Mouse (Mus musculus): ENCODE measurements around the gene Osbpl8. TPM values are rescaled to one million over a fixed set of nuclear protein-coding genes. Genes with fewer than 3 reads are reported as not detected.
A peak's percentile ranks its signal among the peaks of the same experiment; 100 is the strongest.

Osbpl8 gene
- polyA plus RNA-seq, 1 experiment from 2014 or later, result 10.5 TPM

DNA sequence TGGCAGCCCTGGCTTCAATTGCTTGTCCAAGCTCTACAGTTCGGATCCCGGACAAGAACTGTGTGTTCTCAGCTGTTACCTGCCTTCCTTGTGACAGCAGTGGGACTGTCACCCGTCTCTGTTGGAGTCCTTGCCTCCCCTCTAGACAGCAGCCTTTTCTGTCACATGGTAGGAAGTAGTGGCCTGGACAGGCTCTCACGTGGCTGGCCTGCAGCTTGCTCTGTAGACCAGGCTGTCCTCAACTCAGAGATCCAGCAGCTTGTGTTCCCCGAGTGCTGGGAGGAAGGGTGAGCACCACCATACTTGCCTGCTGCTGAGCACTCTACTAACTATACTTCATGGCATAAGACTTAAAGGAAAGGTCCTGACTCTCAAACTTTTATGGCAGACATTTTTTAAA lies 87.1 kb downstream of the Osbpl8 start:
- H3K36me3 ChIP-seq, result 0 out of 2 replicates have a peak, but pooled peaks cover 3% of the 10 kb centered on the region
- H3K9me3 ChIP-seq, result no peaks in the 10 kb centered on the region
- no peaks in the 10 kb centered on the region for H3K4me1 ChIP-seq
- no peak overlapping the region for H3K27ac ChIP-seq
- no peak overlapping the region for H3K4me3 ChIP-seq
- no peaks in the 10 kb centered on the region for H3K27me3 ChIP-seq
- no peak overlapping the region for H3K9ac ChIP-seq
- ATAC-seq (ENCODE audit: borderline replicate concordance, extremely low read depth, low FRiP score, low TSS enrichment), result no peak
- 57% methylated on average over 5 of the region's 5 CpGs for WGBS
- H3K4me2 ChIP-seq, result no peak overlapping the region

DNA sequence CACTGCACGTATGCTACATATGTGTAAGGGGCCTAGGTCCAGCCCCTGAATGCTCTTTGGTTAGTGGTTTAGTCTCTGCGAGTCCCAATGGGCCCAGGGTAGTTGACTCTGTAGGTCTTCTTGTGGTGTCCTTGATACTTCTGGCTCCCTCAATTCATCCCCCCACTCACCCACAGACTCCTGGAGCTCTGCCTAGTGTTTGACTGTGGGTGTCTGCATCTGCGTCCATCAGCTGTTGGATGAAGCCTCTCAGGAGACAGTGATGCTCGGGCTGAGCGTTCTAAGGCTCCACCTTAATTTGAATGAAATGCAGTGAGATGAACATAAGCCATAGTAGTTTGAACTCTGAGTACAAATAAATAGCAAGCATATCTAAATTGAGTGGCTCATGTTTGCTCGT lies 90.7 kb downstream of the Osbpl8 start:
- Histone ChIP-seq H3K4me1 (no peaks in the 10 kb centered on the region), H3K9ac (no peak overlapping the region), H3K4me2 (no peak overlapping the region), H3K27me3 (no peaks in the 10 kb centered on the region), H3K9me3 (no peaks in the 10 kb centered on the region), H3K27ac (no peak overlapping the region), H3K36me3 (0 out of 2 replicates have a peak, but pooled peaks cover 3% of the 10 kb centered on the region), H3K4me3 (no peak overlapping the region)
- WGBS, result 91% methylated on average over 6 of the region's 6 CpGs
- ATAC-seq (ENCODE audit: borderline replicate concordance, extremely low read depth, low FRiP score, low TSS enrichment), result no peak

DNA sequence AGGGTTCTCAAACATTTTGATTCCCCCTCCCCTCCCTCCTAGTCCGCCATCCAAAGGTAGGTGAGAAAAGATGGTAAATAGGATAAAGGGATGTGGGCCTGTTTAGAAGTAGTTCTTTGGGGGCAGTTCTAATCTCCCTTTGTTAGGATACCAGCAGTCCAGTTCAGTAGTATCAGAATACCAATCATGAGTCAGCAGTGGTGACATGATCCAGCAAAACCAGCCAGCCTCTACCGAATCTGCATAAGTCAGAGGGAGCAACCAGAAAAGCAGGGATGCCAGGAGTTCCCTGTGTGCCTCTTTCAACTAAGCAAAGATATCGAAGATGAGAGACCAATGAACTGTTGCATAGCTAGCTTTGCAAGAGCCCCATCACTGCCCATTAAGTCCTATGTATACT lies 91.6 kb downstream of the Osbpl8 start:
- H3K4me3 ChIP-seq, result no peak overlapping the region
- WGBS, result 90% methylated on average over 3 of the region's 3 CpGs

DNA sequence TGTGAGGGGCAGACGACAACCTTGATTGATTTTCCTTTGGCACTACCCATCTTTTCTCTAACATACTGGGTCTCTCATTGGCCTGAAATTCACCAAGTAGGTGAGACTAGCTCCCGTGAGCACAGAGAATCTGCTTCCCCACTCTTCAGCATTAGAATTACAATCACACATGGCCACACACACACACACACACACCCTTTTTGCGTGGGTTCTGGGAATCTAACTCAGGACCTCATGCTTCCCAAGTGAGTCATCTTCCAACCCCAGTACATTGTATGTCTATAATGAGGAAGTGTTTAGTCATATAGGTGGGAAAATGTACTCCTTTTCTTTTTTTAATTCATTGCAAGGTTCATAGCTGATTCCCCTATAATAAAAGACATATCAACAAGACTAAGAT lies 92.8 kb downstream of the Osbpl8 start:
- Histone ChIP-seq H3K9me3 (no peaks in the 10 kb centered on the region), H3K27me3 (no peaks in the 10 kb centered on the region), H3K9ac (no peak overlapping the region), H3K4me2 (no peak overlapping the region), H3K4me1 (no peaks in the 10 kb centered on the region), H3K36me3 (0 out of 2 replicates have a peak, but pooled peaks cover 3% of the 10 kb centered on the region), H3K4me3 (no peak overlapping the region), H3K27ac (no peak overlapping the region)
- no peak for ATAC-seq (ENCODE audit: borderline replicate concordance, extremely low read depth, low FRiP score, low TSS enrichment)
- 86% methylated on average over 3 of the region's 3 CpGs for WGBS

More for the DNA sequence above, 91.6 kb downstream of the Osbpl8 start:
- no peak for ATAC-seq (ENCODE audit: borderline replicate concordance, extremely low read depth, low FRiP score, low TSS enrichment)
- Histone ChIP-seq H3K36me3 (0 out of 2 replicates have a peak, but pooled peaks cover 3% of the 10 kb centered on the region), H3K9ac (no peak overlapping the region), H3K4me1 (no peaks in the 10 kb centered on the region), H3K27me3 (no peaks in the 10 kb centered on the region), H3K27ac (no peak overlapping the region), H3K9me3 (no peaks in the 10 kb centered on the region), H3K4me2 (no peak overlapping the region)

DNA sequence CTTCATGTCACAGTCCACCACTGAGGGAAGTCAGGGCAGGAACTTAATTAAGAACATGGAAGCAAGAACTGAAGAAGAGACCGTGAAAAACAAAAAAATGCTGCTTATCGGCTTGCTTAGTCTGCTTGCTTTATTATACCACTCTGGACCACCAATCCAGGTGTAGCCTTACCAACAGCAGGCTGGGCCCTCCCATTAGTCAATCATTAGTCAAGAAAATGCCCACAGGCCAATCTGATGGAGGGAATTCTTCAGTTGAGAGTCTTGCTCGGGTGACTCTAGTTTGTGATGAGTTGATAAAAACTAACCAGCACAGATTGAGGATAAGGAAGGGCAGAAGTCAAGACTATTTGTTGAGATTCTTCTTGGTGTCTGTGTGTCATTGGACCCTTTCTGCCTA lies 93.7 kb downstream of the Osbpl8 start:
- no peak for ATAC-seq (ENCODE audit: borderline replicate concordance, extremely low read depth, low FRiP score, low TSS enrichment)
- no peaks in the 10 kb centered on the region for H3K4me1 ChIP-seq
- WGBS, result 81% methylated on average over 3 of the region's 3 CpGs
- H3K27me3 ChIP-seq, result no peaks in the 10 kb centered on the region
- no peak overlapping the region for H3K27ac ChIP-seq
- H3K36me3 ChIP-seq, result 0 out of 2 replicates have a peak, but pooled peaks cover 3% of the 10 kb centered on the region
- no peaks in the 10 kb centered on the region for H3K9me3 ChIP-seq
- no peak overlapping the region for H3K4me3 ChIP-seq
- no peak overlapping the region for H3K9ac ChIP-seq
- H3K4me2 ChIP-seq, result no peak overlapping the region

DNA sequence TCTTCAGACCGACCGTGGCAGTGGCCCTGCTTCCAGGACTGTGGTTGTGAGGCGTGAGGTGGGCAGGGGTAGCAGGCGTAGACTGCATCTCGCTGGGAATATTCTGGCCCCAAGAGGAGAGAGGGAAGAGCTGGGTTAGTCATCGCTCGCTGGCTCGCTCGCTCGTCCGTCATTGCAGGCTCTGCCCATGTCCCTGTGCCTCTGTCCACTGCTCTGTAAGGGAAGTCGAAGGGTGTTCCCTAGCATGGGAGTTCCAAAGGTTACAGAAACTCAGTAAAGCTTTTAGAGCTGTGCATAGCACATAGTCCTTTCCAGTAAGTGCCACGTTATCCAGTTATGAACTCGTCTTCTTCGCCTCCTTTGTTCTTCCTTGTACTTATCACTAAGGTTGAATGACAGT lies 107.1 kb downstream of the Osbpl8 start:
- H3K36me3 ChIP-seq, result peaks cover 18% of the 10 kb centered on the region; the same call in 1 of the 2 replicates
- ATAC-seq (ENCODE audit: borderline replicate concordance, extremely low read depth, low FRiP score, low TSS enrichment), result no peak
- H3K9ac ChIP-seq, result no peak overlapping the region
- 56% methylated on average over 15 of the region's 15 CpGs for WGBS
- no peaks in the 10 kb centered on the region for H3K9me3 ChIP-seq
- no peaks in the 10 kb centered on the region for H3K4me1 ChIP-seq
- no peaks in the 10 kb centered on the region for H3K27me3 ChIP-seq
- no peak overlapping the region for H3K4me3 ChIP-seq
- no peak overlapping the region for H3K4me2 ChIP-seq
- no peak overlapping the region for H3K27ac ChIP-seq

DNA sequence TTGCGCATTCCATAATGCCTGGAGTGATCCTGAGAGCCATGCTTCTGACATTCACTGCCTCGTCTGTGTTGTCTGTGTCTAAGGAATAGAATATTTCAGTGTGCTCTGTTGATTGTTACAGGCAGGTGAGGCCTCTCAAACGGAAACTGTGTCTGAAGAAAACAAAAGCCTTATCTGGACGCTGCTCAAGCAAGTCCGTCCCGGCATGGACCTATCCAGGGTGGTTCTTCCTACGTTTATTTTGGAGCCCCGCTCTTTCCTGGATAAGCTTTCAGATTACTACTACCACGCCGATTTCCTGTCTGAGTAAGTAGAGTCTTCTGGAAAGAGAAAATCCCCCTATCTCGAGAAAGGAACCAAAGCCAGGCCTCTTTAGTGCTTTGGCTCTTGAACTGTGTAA lies 108.4 kb downstream of the Osbpl8 start:
- no peak for ATAC-seq (ENCODE audit: borderline replicate concordance, extremely low read depth, low FRiP score, low TSS enrichment)
- H3K4me1 ChIP-seq, result no peaks in the 10 kb centered on the region
- WGBS, result 66% methylated on average over 11 of the region's 11 CpGs
- no peak overlapping the region for H3K9ac ChIP-seq
- 0 out of 2 replicates have a peak overlapping the region, but pooled peaks have one; percentile 13 for H3K27ac ChIP-seq
- H3K9me3 ChIP-seq, result no peaks in the 10 kb centered on the region
- H3K27me3 ChIP-seq, result no peaks in the 10 kb centered on the region
- no peak overlapping the region for H3K4me3 ChIP-seq
- peaks cover 21% of the 10 kb centered on the region; the same call in 1 of the 2 replicates for H3K36me3 ChIP-seq
- H3K4me2 ChIP-seq, result no peak overlapping the region

DNA sequence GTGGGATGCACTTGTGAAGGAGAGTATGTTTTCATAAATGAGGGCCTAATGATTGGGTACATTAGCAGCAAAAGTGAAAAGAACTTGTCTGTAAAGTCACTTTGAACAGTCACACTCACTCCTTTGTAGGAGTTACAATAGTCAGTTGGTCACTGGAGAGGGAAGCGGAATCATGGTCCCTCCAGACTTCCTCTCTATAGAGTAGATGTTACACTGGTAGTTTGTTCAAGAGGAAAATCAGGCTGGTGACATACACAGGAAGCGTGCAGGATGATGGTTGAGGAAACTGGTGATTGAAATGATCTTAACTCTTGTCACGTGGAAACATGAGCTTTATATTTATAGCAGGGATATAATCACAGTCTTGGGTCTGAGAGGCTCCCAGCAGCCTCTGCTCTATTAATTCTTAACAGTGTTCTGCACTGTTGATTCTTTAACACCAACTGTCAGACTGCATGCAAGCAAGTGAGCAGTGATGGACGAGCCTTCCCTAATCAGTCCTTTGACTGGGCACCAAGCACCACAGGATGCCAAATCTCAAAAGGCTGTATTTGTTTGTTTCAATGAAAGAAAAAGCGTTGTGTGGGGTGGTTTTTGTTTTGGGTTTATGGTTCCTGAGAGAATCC lies 109.0 kb downstream of the Osbpl8 start:
- H3K4me1 ChIP-seq, result no peaks in the 10 kb centered on the region
- H3K9ac ChIP-seq, result no peak overlapping the region
- 68% methylated on average over 5 of the region's 5 CpGs for WGBS
- peak; percentile 35; the same call in 1 of the 2 replicates for ATAC-seq (ENCODE audit: borderline replicate concordance, extremely low read depth, low FRiP score, low TSS enrichment)
- H3K4me2 ChIP-seq, result no peak overlapping the region
- peaks cover 21% of the 10 kb centered on the region; the same call in 1 of the 2 replicates for H3K36me3 ChIP-seq
- no peak overlapping the region for H3K4me3 ChIP-seq
- H3K27ac ChIP-seq, result 0 out of 2 replicates have a peak overlapping the region, but pooled peaks have one; percentile 13
- no peaks in the 10 kb centered on the region for H3K27me3 ChIP-seq
- H3K9me3 ChIP-seq, result no peaks in the 10 kb centered on the region

DNA sequence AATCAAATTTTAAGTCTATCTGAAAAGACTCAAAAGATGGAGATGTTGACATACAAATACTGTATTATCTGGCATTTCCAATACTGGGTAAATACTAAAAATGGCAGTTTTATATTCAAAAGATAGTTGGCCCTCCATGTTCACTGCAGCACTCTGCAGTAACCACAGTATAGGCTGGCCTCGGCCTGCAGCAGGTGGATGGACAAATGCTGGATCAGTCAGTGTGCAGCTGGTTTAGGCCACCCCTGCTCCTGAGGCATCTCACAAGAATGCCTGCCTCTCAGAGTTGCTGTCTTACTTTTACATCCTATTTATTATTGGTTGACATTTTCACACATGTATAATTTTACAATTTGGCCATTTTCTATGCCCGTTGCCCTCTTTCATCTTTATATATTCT lies 111.3 kb downstream of the Osbpl8 start:
- Histone ChIP-seq H3K9me3 (no peaks in the 10 kb centered on the region), H3K4me1 (no peaks in the 10 kb centered on the region), H3K27ac (no peak overlapping the region), H3K36me3 (peaks cover 20% of the 10 kb centered on the region; the same call in 1 of the 2 replicates), H3K9ac (no peak overlapping the region), H3K4me3 (no peak overlapping the region), H3K27me3 (no peaks in the 10 kb centered on the region), H3K4me2 (no peak overlapping the region)
- no peak for ATAC-seq (ENCODE audit: borderline replicate concordance, extremely low read depth, low FRiP score, low TSS enrichment)
- WGBS, result 85% methylated on average over 2 of the region's 2 CpGs

DNA sequence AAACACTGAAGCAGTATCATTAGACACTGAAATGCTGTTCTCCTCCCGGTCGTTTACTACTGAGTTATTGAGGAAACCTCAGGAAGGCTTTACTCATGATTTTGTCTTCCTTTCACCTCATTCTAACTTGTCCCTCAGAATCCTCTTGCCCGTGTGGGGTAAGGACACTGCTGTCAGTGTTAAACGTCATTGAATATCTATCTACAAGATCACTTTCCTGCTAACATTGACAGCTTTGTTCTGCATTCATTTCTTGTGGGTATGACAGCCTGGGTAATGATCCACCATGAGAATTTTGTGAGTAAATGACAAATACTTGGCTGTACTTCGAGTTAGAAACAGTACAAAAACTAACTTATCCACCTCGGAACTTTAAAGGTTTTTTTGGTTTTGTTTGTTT lies 133.1 kb downstream of the Osbpl8 start:
- WGBS, result 34% methylated on average over 6 of the region's 6 CpGs
- peak overlapping the region; percentile 68 for H3K4me2 ChIP-seq
- H3K27me3 ChIP-seq, result no peaks in the 10 kb centered on the region
- no peaks in the 10 kb centered on the region for H3K9me3 ChIP-seq
- no peak overlapping the region for H3K9ac ChIP-seq
- peaks cover 10% of the 10 kb centered on the region; the same call in 1 of the 2 replicates for H3K4me1 ChIP-seq
- H3K36me3 ChIP-seq, result no peaks in the 10 kb centered on the region
- H3K4me3 ChIP-seq, result peak overlapping the region; percentile 87; the same call in 1 of the 2 replicates
- no peak for ATAC-seq (ENCODE audit: borderline replicate concordance, extremely low read depth, low FRiP score, low TSS enrichment)
- peak overlapping the region; percentile 73; the same call in 1 of the 2 replicates for H3K27ac ChIP-seq

DNA sequence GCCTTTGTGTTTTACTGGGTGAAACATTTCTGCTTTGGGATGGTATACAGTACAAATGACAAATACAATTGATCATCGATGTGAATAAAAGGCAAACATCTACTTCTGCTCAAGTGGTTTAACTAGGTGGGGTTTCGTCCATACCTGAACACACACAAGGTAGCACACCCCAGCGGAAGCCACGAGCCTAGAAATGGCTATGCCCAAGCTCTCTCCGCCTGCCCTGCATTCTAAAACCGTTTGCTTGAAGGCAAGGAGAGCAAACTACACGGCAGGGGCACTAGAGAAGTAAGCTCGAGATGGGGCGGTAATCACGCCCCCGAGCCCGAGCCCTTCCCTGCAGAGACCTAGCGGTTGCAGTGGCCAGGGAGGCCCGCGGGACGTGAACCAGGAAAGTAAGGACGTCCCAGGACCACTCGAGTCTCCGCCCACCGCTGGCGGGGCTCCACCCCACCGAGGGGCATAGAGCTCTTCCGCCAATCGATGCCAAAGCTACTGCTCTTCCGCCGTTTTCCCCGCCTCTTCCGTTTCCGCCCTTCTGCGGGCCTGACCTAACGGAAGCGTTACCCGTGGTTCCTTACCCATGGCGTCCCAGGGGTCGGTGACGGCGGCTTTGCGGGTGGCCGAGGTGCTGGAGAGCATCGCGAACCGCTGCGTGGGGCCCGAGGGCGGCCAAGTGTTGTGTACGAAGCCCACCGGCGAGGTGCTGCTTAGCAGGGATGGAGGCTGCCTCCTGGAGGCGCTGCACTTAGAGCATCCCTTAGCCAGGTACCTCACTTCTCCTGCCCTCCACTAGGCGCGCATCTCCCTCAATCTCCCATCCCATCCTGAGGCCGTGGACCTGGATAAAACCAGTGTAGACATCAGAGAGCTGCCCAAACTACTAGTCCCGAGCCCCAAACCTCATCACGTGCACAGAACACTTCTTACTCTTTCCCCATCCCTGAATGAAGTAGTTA lies 133.9 kb downstream of the Osbpl8 start, which contains the start of gene Bbs10:
Gene Bbs10 (plus strand): TSS at position 540 of the 959 bp plus-strand sequence.
- Histone ChIP-seq H3K9ac (peak within 1 kb of the TSS; percentile 56), H3K4me1 (peaks cover 10% of the 10 kb centered on the region; the same call in 1 of the 2 replicates), H3K4me3 (peak within 1 kb of the TSS; percentile 87), H3K9me3 (no peaks in the 10 kb centered on the region), H3K27ac (peak within 1 kb of the TSS; percentile 87), H3K36me3 (no peaks in the 10 kb centered on the region), H3K27me3 (no peaks in the 10 kb centered on the region), H3K4me2 (peak within 1 kb of the TSS; percentile 68)
- ATAC-seq (ENCODE audit: borderline replicate concordance, extremely low read depth, low FRiP score, low TSS enrichment), result peak; percentile 99
- WGBS, result 2% methylated on average over 54 of the region's 54 CpGs

Data from lung, embryonic 15.5 days (tissue).